Mouse (Mus musculus): ENCODE results near the gene Basp1.
"Not testable (repeated sequence)": the region's sequence is repeated elsewhere in the genome, so short reads cannot be mapped to it uniquely, and the experiment has no call there.

The Basp1 gene

DNA sequence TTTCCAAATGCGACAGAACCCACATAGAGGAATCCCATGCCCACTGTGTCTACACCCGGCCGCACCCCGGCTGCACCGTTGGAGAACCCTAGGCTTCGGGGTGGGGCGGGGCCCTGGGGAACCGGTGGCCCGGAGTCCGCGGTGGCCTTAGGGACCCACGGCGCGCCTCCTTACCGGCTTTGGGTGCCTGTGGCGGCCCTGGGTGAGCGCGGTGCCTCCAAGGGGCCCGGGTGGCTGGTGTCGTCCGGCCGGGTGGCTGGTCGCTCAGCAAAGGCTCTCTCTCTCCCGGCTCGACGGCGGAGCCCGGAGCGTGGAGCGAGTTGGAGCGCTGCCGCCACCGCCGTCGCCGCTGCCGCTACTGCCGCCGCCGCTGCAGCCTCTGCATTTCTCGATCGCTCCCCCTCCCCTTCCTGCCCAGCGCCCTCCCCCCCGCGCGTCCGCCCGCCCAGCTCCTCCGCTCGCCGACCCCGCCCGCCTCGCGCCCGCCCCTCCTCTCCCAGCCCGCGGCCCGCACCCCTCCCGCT, at the start of gene Basp1:
Gene Basp1 (minus strand): TSS at position 387 of the 524 bp plus-strand sequence.
- in situ Hi-C loops (cut with MboI) = loop anchor here (25.0 kb wide), 1 partner anchor 826 kb away; no protein-coding TSS in a partner anchor

DNA sequence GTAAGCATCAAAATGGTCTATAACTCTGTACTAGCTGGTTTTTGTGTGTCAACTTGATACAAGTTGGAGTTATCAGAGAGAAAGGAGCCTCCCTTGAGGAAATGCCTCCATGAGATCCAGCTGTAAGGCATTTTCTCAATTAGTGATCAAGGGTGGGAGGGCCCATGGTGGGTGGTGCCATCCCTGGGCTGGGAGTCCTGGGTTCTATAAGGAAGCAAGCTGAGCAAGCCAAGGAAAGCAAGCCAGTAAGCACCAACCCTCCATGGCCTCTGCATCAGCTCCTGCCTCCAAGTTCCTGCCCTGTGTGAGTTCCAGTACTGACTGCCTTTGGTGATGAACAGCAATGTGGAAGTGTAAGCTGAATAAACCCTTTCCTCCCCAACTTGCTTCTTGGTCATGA, 49.5 kb upstream of the Basp1 start:
- in situ Hi-C loops (cut with MboI) = not testable (repeated sequence)

DNA sequence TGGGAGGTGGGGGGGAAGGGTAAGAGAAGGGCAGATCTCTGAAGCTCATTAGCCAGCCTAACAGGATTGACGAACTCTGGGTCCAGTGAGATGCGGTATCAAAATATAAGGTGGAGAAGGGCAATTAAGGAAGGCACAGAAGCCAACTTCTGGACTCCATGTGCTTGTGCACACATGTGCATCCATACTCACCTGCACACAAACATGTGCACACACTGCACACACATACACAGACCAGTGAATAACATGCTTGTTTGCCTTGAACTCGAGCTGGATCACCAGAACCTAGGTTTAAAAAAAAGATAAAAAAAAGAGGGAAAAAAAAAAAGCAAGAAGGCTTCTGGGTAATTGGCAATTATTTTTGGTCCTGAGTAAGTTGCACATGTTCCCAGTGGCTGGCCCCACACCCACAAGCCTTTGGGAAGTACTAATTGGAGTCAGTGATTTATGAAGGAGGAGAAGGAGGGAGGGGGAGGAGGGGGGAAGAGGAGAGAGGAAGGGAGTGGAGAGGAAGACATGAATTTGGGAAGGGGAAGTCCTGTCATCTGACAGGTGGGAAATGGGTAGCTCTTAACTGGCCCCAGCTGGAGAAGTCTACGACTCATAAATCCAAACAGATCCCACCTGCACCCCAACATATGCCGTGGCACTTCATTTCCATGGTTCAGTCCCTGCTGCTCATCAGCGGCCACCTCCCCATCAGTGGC, 48.6 kb upstream of the Basp1 start:
- in situ Hi-C loops (cut with MboI) = no loop called here

DNA sequence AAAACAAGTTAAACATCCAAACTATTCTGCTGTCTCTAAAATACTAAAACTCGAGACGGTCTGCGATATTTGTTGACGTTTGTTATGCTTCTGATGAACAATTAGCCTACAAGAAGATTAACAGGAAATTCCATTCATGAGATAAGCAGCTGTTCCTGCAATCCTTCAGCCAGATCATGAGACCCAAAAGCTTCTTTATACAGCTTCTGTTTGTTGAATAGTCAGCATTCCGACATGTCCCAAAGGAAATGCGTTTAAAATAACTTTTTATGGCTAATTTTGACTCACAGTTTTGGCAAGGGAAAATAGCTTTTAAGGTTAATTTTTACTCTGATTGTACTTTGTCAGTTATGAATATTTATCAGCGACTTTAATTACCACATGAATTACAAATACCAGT, 46.3 kb upstream of the Basp1 start:
- in situ Hi-C loops (cut with MboI) = no loop called here

DNA sequence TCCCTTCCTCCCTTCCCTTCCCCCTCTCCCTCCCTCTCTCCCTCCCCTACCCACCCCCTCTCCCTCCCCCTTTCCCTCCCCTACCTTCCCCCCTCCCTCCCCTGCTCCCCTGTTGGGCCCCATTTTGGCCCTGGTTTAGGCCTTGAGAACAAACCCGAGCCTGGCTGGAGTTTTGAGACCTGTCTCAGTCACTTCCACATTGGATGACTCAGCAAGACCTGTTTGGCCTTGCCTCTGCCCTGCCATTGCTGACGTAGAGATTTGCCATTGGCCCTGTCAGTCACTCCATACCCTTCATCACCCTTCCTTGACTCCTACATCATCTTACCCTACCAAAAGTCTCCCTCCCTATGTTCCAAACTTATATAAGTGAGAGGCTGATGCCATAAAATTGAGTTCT, 43.9 kb upstream of the Basp1 start:
- in situ Hi-C loops (cut with MboI) = no loop called here

DNA sequence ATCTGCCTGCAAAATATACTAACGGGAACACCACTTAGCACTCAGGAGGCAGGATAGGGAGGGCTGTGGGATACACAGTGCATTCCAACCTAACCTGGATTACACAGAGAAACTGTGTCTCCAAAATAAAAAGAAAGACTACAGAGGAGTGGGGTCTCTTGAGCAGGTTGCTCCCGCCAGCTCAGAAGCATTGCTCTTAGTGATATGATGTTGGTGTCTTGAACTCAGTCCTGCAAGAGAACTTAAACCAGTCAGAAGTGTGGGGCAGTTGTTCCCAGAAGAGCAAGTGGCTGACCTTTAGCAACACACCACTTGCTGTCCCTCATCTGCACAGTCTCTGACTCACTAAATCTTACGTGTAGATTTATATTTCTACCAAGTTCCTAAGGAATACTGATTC, 40.0 kb upstream of the Basp1 start:
- in situ Hi-C loops (cut with MboI) = no loop called here

DNA sequence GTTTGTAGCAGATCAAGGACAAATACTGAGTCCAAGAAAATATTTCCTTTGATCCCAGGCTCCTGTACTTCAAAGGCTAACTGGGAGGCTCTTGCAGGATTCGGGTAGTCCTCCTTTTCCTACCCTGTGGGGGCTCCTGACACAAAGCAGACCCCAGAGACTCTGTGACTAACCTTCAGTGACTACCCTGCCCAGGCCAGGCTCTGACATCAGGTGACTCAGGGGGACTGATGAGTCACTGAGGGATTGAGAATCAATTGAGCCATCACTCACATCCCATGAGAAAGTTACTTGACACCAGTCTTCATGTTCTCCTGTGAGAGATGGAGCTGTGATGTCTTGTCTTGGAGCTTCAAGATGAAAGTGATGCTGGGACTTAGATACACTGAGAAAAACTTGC, 35.8 kb upstream of the Basp1 start:
- in situ Hi-C loops (cut with MboI) = loop anchor here (25.0 kb wide), 1 partner anchor 263 kb away; no protein-coding TSS in a partner anchor

DNA sequence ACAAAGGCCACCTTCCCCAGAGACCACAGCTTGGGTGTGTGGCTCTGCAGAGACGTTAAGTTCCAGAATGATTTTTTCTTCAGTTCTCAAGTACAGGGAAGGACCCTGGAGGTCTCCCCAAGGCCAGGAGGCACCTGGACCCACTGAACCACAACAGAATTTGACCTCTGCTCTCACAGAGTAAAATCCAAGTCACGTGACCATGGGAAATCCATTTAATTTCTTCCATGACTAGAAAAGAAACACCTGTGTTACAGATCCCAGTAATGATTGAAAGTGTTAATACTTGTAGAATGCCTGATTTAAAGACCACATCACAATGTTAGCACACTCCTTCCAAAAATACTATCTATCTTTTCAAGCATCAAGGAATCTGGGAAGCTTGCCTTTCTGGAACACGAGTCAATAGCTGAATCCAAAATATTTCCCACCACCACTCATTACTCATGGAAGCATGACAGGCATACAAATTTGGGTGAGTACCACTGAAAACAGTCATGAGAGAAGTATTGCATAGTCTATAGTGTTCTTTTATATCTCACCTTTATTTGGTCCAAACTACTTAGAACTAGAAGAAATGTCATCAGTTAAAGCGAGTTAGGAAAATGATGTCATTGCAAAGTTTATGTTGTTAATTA, 35.3 kb upstream of the Basp1 start:
- in situ Hi-C loops (cut with MboI) = loop anchor here (25.0 kb wide), 1 partner anchor 263 kb away; no protein-coding TSS in a partner anchor

DNA sequence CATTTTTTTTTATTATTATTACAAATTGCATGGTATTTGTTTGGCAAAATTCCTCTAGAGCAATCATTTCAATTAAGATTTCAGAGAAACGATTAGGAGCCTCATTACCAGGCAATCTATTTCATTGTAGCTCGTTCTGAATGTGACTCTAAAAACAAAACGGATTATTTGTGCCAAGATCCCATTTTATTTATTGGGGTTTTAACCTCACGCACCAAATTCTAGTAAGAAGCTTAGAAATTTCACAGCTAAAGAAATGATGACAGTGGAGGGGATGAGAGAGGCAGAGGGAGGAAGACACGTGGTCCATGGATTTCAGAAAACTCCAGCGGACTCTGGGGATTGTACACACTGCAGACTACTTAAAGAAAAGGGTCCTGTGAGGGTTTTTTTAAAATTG, 33.6 kb upstream of the Basp1 start:
- in situ Hi-C loops (cut with MboI) = loop anchor here (25.0 kb wide), 1 partner anchor 265 kb away; no protein-coding TSS in a partner anchor

DNA sequence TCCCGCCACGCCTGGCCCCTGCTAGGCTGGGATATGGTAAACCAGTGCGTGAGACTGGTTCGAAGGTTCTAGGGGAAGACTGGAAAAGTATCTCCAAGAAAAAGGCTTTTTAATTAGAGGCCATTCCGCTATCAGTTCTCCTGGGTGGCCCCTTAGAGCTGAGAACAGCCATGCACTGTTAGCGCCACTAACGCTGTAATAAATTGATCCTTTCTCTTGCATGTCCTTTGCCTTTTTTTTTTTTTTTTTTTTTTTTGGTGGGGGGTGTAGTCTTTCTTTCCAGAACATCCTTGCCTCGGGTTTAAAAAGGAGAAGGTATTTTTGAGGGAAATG, 32.6 kb upstream of the Basp1 start:
- in situ Hi-C loops (cut with MboI) = loop anchor here (25.0 kb wide), 1 partner anchor 266 kb away; no protein-coding TSS in a partner anchor

DNA sequence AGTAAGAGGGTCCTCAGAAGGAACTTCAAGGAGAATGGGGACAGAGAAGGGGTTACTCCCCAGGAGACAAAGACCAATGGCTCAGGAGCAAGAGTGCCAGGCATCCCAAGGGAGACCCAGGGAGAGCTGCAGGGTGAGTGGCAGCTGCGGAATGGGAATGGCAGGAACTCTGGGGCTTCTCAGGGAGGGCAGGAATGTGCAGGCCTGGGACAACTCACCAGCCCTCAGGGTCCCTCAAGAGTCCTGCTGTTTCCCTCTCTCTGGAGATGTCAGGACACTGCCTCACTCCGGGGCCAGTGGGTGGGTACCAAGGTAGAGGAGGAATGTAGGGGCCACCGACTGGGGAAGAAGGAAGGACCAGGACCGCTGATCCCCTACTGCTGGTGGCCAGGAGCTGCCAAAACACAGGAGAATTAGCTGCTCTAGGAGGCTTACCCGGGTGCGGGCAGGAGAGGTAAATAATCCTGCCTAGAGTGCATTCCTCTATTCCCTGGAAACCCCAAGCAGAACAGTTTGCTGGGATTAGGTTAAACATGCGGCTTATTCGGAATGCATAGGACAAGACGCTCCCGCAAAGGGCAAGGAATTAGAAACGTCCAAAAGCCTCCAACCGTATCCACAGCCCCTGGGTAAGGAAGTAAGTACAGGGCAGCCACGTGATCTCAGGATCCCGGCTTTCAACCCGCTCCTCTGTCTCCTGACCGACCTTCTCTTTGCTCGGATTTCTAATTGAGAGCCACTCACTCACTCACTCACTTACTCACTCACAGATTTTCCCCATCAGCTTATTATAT, 32.0 kb upstream of the Basp1 start:
- in situ Hi-C loops (cut with MboI) = loop anchor here (25.0 kb wide), 1 partner anchor 267 kb away; no protein-coding TSS in a partner anchor

DNA sequence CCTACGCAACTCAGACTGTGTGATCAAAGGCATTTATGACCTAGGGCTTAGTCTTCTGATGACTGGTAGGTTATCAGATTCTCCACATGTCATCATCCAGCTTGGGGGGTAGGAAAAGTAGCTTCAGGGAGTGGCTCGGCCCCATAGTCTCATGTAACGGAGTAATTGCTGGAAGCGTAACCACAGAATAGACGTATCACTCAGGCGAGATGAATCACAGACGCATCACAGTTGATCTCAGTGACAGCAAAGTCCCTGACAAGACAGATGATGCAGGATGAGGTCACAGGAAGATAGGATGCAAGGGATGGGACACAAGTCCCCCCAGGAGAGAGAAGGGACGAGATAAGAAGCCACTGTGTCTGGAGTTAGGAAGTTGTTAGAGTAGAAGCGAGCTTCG, 30.6 kb upstream of the Basp1 start:
- in situ Hi-C loops (cut with MboI) = loop anchor here (25.0 kb wide), 1 partner anchor 268 kb away; no protein-coding TSS in a partner anchor

DNA sequence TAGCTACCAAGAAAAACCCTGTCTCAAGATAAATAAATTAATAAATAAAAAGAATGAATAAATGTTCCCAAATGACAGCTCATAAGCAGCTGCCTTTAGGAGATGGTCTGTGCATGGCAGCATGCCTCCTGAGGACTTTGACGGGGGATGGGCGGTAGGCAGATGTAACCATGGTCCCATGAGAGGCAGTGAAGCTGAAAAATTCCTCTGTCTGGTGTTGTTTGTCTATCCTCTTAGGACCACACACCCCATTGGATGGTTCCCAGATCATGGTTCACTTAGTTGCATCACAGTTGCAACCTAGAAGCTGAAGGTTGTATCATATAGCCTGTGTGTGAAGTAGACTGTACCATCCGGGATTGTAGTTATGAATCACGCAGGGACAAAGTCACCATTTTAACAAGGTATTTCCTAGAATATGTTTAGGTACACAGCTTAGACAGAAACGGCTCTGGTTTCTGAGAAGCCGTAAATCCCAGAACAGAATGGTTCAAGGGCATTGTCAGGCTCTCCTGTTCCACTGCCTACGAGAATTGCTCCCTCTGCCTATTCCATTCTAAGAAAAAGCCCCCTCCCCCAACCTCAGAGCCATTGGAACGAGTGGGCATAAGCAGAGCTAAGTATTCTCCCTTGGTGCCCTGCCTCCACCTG, 29.7 kb upstream of the Basp1 start:
- in situ Hi-C loops (cut with MboI) = loop anchor here (25.0 kb wide), 1 partner anchor 269 kb away; no protein-coding TSS in a partner anchor

DNA sequence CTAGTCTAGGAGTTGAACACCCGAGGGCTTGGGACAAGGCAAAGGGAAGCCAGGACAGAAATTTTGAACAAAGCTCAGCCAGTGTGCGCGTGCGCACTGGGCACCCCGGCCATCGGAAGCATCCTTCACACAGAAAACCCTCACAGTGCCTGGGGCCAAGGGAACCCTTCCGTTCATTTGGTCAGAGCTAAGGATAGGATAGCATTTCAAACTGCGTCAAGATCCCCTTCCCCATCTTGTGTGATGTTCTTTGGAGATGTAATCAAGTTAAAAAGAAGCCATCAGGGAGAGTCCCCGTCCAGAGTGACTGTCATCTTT, 28.3 kb upstream of the Basp1 start:
- in situ Hi-C loops (cut with MboI) = loop anchor here (25.0 kb wide), 1 partner anchor 270 kb away; no protein-coding TSS in a partner anchor

DNA sequence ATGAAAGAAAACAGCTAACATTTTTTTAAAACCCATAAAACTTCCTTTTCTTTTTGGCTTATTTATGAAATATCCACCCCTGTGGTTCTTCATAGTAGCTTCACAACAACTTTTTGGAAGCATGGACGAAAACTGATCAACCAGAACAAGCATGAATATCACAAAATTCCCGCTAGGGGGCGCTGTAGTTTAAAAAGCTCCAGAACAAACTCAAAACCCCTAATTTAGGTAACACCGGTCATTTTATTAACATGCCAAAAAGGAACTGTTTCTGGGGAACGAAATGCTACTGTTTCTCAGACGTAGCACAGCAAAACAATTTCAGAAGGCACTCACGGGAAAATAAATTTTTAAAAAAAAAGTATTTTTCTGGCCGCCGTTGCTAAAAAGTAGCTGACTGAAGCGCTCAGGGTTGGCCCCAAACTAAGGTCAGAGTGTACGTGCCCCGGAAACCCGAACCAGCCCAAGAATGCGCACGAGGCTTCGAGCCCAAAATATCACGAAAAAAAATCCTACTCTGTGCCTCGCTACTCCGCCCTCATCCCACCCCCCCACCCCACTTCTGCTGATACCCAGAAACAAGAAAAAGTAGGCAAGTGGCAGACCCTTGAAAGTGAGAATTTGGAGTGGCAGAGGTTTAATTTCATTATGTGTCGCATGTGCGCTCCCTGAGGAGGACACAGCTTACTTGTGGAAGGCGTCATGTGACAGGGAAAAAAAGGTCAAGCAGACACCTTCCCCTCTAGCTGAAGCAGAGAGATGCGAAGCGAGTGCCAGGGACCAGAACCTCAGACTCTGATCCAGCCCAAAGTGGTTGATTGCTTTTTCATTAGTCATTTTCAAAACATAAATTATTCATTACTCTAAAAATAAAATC, 27.7 kb upstream of the Basp1 start:
- in situ Hi-C loops (cut with MboI) = loop anchor here (25.0 kb wide), 1 partner anchor 271 kb away; no protein-coding TSS in a partner anchor

DNA sequence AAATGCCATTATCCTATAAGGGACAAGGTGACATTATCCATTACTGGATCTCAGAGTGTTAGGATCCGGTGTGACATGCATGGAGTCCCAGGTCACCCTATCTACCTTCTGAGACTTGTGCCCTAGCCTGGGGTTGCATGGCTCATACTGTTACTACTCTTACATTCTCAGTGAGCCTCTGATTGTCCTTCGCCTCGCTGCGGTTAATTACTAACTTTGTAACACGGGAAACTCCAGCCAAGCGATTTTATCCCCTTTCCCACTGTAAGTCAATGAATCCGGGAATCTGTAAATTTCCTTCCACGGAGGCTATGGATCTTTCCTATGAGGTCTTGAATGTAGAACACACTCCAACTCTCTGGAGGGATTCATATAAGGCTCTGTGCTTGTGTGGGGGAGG, 26.8 kb upstream of the Basp1 start:
- in situ Hi-C loops (cut with MboI) = loop anchor here (25.0 kb wide), 1 partner anchor 272 kb away; no protein-coding TSS in a partner anchor

DNA sequence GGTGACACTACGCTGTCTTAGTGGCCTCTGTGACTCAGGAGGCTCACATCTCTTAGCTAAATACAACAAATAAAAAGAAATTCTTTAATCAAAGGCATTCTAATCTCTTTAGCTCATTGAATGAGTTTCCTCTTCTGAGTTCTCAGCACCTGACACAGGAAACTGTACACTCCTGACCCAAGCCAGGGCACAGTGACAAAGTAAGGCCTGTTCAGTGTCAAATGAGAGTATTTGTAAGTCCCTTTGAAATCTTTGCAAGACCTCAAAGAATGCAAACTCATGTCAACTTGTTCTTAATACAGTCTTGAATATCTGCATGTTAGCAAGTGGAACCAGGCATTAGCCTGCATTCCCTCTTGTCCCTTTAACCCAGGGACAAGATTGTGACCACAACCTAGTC, 18.8 kb upstream of the Basp1 start:
- in situ Hi-C loops (cut with MboI) = loop anchor here (25.0 kb wide), 1 partner anchor 280 kb away; no protein-coding TSS in a partner anchor

DNA sequence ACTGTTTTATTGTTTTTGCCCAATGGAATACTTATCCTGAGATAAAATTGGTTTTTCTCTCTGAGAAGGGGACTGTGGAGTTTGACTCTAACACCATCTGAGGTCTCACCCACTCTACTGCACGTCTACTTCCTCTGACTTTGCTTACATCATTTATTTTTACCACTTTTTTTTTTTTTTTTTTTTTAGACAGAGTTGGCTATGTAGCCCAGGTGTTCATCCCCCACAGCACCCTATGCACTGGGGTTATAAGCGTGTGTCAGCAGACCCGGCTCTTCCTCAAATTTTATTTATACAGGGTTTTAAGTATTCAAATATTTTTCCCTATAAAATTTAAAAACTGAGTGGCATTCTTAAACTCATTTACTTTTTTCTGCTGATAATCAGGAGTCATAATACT, 16.6 kb upstream of the Basp1 start:
- in situ Hi-C loops (cut with MboI) = loop anchor here (25.0 kb wide), 1 partner anchor 282 kb away; no protein-coding TSS in a partner anchor

DNA sequence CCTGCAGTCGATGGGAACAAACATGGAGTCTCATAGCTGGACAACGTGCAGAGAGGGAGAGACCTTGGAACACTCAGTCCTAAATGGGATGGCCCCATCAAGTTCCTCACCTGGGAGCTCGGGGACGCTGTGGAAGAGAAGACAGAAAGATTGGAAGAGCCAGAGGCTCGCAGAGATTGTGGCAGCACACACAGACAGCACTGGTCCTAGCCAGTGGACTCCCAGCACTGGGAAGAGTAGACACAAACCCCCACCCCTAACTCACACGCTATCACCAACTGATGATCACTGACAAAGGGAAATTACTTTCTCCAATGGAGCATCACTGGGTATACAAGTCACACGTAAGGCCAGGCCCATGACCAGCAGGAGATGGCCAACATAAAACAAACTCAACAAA, 15.4 kb upstream of the Basp1 start:
- in situ Hi-C loops (cut with MboI) = loop anchor here (25.0 kb wide), 1 partner anchor 283 kb away; no protein-coding TSS in a partner anchor

DNA sequence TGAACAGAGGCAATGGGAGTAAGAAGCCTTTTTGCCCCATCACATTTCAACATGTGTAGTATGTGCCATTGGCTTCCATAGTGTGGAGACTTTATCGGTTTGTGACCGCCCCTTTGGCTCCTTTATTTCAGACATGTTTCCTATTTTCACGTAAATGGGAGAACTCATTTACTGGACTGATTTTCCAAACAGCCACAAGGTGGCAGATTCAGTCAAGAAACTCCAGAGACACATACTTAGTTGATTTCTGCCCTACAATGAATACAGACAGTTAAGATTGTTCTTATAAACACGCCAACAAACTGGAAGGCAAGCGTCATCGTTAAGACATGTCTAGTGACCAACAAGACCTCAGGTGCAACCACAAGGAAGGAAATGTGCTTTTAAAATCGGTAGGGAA, 15.0 kb upstream of the Basp1 start:
- in situ Hi-C loops (cut with MboI) = loop anchor here (25.0 kb wide), 1 partner anchor 284 kb away; no protein-coding TSS in a partner anchor
